Mouse (Mus musculus): ENCODE measurements around the gene B3gnt6. TPM values are rescaled to one million over a fixed set of nuclear protein-coding genes. Genes with fewer than 3 reads are reported as not detected.

B3gnt6 gene
- polyA plus RNA-seq, 1 experiment from 2014 or later = 0.05 TPM

DNA sequence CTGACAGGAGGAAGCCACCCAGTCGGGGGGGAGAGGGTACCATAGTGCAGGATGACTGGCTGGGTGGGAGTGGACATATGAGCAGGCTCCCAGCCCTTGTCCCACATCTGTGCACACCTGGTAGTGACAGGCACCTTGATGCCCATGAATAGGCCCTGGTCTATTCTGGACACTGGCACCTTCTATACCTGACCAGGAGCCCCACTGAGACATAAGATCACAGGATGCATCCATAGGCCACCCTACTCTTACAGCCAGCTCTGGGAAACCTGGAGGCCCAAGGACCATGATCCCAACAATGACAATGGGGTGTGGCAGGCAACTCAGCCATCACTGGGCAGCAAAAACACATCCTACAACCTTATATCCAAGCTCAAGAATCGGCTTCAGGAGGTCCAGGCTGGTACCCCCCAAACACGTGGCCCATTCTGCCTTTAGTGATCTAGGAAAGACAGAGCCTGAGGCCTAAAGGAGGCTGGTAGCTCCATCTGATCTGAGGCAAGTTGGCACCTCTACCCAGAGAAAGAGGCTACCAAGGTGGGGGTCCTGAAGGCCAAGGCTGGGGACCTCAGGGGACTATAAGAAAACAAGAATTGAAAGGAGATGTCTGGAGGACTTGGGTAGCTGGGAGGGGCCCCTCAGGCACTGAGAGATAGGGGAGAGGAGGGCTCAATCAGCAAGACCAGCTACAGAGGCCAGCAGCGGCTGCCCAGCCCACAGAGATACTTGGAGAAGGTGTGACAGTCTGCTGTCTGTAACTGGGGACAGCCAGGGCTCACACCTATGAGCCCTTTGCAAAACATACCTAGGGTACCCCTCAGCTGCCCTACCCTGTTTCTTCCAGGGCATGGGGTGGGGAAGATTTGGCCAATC is 24.2 kb downstream of the B3gnt6 start:
- Histone ChIP-seq H3K27me3 (ENCODE audit: insufficient read depth, low read length) (no peaks in the 10 kb centered on the region), H3K36me3 (replicated peaks; ENCODE audit: insufficient read depth, low read length) (no peaks in the 10 kb centered on the region), H3K9ac (replicated peaks) (peak overlapping the region; percentile 67), H3K4me3 (ENCODE audit: low read depth, low read length) (peak overlapping the region; percentile 81; the same call in 1 of the 2 replicates), H3K4me1 (ENCODE audit: insufficient read depth) (peaks cover 79% of the 10 kb centered on the region), H3K27ac (ENCODE audit: low read depth) (peak overlapping the region; percentile 87), H3K9me3 (ENCODE audit: low read length) (no peaks in the 10 kb centered on the region), H3K4me2 (ENCODE audit: low read depth, low read length) (peak overlapping the region; percentile 90)
- peak; percentile 57 for ATAC-seq
- WGBS (ENCODE audit: insufficient replicate concordance) = 60% methylated on average over 4 of the region's 4 CpGs
- peak; percentile 68 for DNase-seq
- TF ChIP-seq CTCF (IDR thresholded peaks at IDR 0.05; ENCODE audit: low read depth) (no peak), EP300 (IDR thresholded peaks at IDR 0.05; ENCODE audit: low read depth) (peak; percentile 88)

DNA sequence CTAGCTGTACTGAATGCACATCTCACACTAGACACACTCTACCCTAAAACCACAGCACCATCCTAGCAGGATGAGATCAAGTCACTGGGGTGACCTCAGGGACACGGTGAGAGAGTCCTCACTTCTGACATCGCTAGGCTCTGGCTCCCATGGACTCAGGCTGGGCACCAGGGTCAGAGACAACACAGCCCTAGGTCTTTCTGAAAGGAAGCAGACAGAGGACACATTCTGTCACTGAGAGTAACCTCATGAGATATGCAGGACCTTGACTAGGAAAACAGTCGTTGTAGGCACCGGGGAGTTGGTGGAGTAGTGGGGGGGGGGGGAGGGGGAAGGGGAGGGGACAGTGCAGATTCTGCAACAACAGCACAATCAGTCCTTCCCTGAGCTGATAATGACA is 25.9 kb downstream of the B3gnt6 start:
- Histone ChIP-seq H3K4me1 (ENCODE audit: insufficient read depth) (peaks cover 65% of the 10 kb centered on the region), H3K4me2 (ENCODE audit: low read depth, low read length) (no peak overlapping the region), H3K36me3 (replicated peaks; ENCODE audit: insufficient read depth, low read length) (no peaks in the 10 kb centered on the region), H3K4me3 (ENCODE audit: low read depth, low read length) (no peak overlapping the region), H3K9me3 (ENCODE audit: low read length) (no peaks in the 10 kb centered on the region), H3K27ac (ENCODE audit: low read depth) (peak overlapping the region; percentile 62; the same call in 1 of the 2 replicates), H3K9ac (replicated peaks) (no peak overlapping the region), H3K27me3 (ENCODE audit: insufficient read depth, low read length) (no peaks in the 10 kb centered on the region)
- WGBS (ENCODE audit: insufficient replicate concordance) = 14% methylated on average over 4 of the region's 4 CpGs
- TF ChIP-seq EP300 (IDR thresholded peaks at IDR 0.05; ENCODE audit: low read depth) = no peak
- TF ChIP-seq CTCF (IDR thresholded peaks at IDR 0.05; ENCODE audit: low read depth) = no peak
- DNase-seq (no peak), ATAC-seq (no peak)

- Histone ChIP-seq H3K36me3 (replicated peaks; ENCODE audit: insufficient read depth, low read length) (no peaks in the 10 kb centered on the region), H3K4me2 (ENCODE audit: low read depth, low read length) (no peak overlapping the region; the same call in 1 of the 2 replicates), H3K27ac (ENCODE audit: low read depth) (no peak overlapping the region), H3K9ac (replicated peaks) (peak overlapping the region; percentile 34; the same call in 1 of the 2 replicates), H3K4me1 (ENCODE audit: insufficient read depth) (peaks cover 62% of the 10 kb centered on the region), H3K4me3 (ENCODE audit: low read depth, low read length) (no peak overlapping the region), H3K27me3 (ENCODE audit: insufficient read depth, low read length) (no peaks in the 10 kb centered on the region), H3K9me3 (ENCODE audit: low read length) (no peaks in the 10 kb centered on the region)
- TF ChIP-seq EP300 (IDR thresholded peaks at IDR 0.05; ENCODE audit: low read depth) = no peak
- TF ChIP-seq CTCF (IDR thresholded peaks at IDR 0.05; ENCODE audit: low read depth) = no peak
- ATAC-seq (no peak), DNase-seq (no peak)
- WGBS (ENCODE audit: insufficient replicate concordance) = 87% methylated on average over 8 of the region's 8 CpGs
Measured at GRCm38 (mm10) chr7:98172661-98173060, 26.6 kb downstream of the B3gnt6 start.

GRCm38 (mm10) chr7:98171141-98172073 is 27.9 kb downstream of the B3gnt6 start:
- Histone ChIP-seq H3K27me3 (ENCODE audit: insufficient read depth, low read length) (no peaks in the 10 kb centered on the region), H3K36me3 (replicated peaks; ENCODE audit: insufficient read depth, low read length) (no peaks in the 10 kb centered on the region), H3K4me2 (ENCODE audit: low read depth, low read length) (peak overlapping the region; percentile 55), H3K27ac (ENCODE audit: low read depth) (peak overlapping the region; percentile 84), H3K9ac (replicated peaks) (peak overlapping the region; percentile 36; the same call in 1 of the 2 replicates), H3K4me1 (ENCODE audit: insufficient read depth) (peaks cover 51% of the 10 kb centered on the region), H3K9me3 (ENCODE audit: low read length) (no peaks in the 10 kb centered on the region), H3K4me3 (ENCODE audit: low read depth, low read length) (peak overlapping the region; percentile 8; the same call in 1 of the 2 replicates)
- DNase-seq = peak; percentile 75
- ATAC-seq = peak; percentile 75
- 45% methylated on average over 6 of the region's 6 CpGs for WGBS (ENCODE audit: insufficient replicate concordance)
- no peak for TF ChIP-seq CTCF (IDR thresholded peaks at IDR 0.05; ENCODE audit: low read depth)
- TF ChIP-seq EP300 (IDR thresholded peaks at IDR 0.05; ENCODE audit: low read depth) = no peak

DNA sequence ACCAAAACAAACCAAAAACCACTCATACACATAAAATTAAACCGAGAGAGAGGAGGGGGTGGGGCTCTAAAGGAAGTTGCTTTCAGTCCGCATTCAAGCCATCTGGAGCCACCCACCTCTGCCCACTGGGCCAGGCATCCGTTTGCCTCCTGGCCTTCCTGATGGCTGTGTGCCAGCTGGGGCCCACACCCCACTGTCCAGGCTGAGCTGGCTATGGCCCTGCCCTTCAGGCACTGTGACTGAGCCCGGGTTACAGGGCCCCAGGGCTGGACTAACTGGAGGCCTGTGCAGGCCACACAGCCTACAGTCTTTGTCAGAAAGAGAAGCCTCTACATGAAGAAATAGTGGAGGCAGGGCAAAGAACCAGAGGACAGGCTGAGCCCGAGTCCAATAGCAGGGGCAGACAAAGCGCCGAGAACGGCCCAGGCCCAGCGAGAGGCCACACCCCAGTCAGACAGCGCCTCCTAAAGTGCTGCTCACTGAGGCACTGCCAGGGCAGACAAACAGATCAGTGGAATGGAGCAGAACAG is 34.2 kb downstream of the B3gnt6 start:
- H3K4me2 ChIP-seq (ENCODE audit: low read depth, low read length) = peak overlapping the region; percentile 55

More for the DNA sequence above, 34.2 kb downstream of the B3gnt6 start:
- TF ChIP-seq CTCF (IDR thresholded peaks at IDR 0.05; ENCODE audit: low read depth) (peak; percentile 63), EP300 (IDR thresholded peaks at IDR 0.05; ENCODE audit: low read depth) (no peak)
- peaks cover 42% of the 10 kb centered on the region for H3K4me1 ChIP-seq (ENCODE audit: insufficient read depth)
- 33% methylated on average over 10 of the region's 10 CpGs for WGBS (ENCODE audit: insufficient replicate concordance)
- peak overlapping the region; percentile 60 for H3K9ac ChIP-seq (replicated peaks)
- peak; percentile 59 for DNase-seq
- no peaks in the 10 kb centered on the region for H3K36me3 ChIP-seq (replicated peaks; ENCODE audit: insufficient read depth, low read length)
- H3K27me3 ChIP-seq (ENCODE audit: insufficient read depth, low read length) = no peaks in the 10 kb centered on the region
- no peak overlapping the region for H3K4me3 ChIP-seq (ENCODE audit: low read depth, low read length)
- no peaks in the 10 kb centered on the region for H3K9me3 ChIP-seq (ENCODE audit: low read length)
- ATAC-seq = peak; percentile 66
- peak overlapping the region; percentile 76 for H3K27ac ChIP-seq (ENCODE audit: low read depth)
